In the genomic region with DNA sequence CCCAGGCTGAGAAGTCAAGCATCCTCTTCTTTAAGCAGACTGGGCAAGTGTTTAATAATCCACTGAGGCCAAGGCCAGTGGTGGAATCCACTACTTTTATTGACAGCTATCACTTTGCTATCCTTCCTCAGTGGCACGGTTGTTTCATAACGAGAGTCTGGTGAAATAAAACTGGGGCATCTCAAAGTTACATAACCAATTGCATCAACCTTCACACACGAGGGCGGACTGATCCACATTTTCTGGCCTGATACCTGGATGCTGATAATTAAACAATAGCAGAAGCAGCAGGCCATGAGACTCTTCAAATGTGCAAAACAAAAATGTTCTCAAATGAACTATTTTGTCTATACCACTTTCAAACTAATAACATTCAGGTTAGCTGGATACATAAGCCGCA, we compare ENCODE assay signal across 27 mouse cellular contexts. TPM values are rescaled to one million over a fixed set of nuclear protein-coding genes. Genes with fewer than 3 reads are reported as not detected.
DNase-seq lines count a peak whose midpoint lies in the region; ATAC-seq and TF ChIP-seq lines count a peak whose summit lies in the region.
"Had no signal": no experiment of that assay in that cellular context is flagged by ENCODE, and none has a peak within 500 bp of the region (broad histone marks: within the 10 kb centered on the region; RNA-seq: fewer than 3 reads in every experiment).

No protein-coding gene starts in this region.

- intact Hi-C loops in heart, postnatal 10 days (cut with DNase I): no loop called here
- intact Hi-C loops in gastrocnemius, adult 2 months (cut with DNase I): no loop called here

- H3K27ac ChIP-seq in gastrocnemius, adult 2 months: no peak overlapping the region
- H3K27ac ChIP-seq: forebrain, embryonic 10.5 days; forebrain, embryonic 13.5 days; heart, adult 2 months; heart, embryonic 15.5 days; hindbrain, embryonic 14.5 days; hindbrain, postnatal 0 days had no signal

- peak; percentile 60 for DNase-seq in heart, adult 11 months
- no peak for DNase-seq in heart, postnatal 10 days
- DNase-seq in layer of hippocampus, adult 9-11 months: peak; percentile 27
- DNase-seq in layer of hippocampus, postnatal 36 days: no peak
- peak; percentile 5 for DNase-seq in 416B (ENCODE audit: low read depth)
- no peak for DNase-seq in gastrocnemius, adult 2 months
- DNase-seq: adrenal gland, adult 2 months; adrenal gland, postnatal 14 days; cerebellum, adult 11-12 months; cerebellum, adult 8-10 months; cerebellum, postnatal 25 days; gastrocnemius, postnatal 14 days; heart, adult 2 months; heart, postnatal 14 days; heart, postnatal 4 days had no signal

- peak; percentile 32; the same call in 1 of the 2 replicates for ATAC-seq in granulocyte monocyte progenitor cell, adult 5-6 weeks (replicated peaks; ENCODE audit: poor library complexity, severe bottlenecking)
- ATAC-seq: CD4-positive, CD25-positive, alpha-beta regulatory T cell, adult 4 months; forebrain, embryonic 13.5 days; forebrain, embryonic 16.5 days; hindbrain, postnatal 0 days; inflammation-experienced regulatory T-cells, adult 6 months; intestine, embryonic 16.5 days had no signal

- H3K4me3 ChIP-seq in gastrocnemius, adult 2 months: no peak overlapping the region
- H3K4me3 ChIP-seq: forebrain, embryonic 10.5 days; forebrain, embryonic 13.5 days; heart, adult 2 months; heart, embryonic 12.5 days; heart, embryonic 15.5 days had no signal

- TF ChIP-seq CTCF in gastrocnemius, adult 2 months (IDR thresholded peaks at IDR 0.05): no peak

RNA-seq across cellular contexts. Expression of gene Vcam1, which starts 29.9 kb away (rescaled TPM):
- 10 to 100 TPM; 16.5 to 17.6 TPM for total RNA-seq in heart, postnatal 10 days (2021)
- total RNA-seq in layer of hippocampus, postnatal 36 days (2021): 10 to 100 TPM; 20.7 to 24.3 TPM
- total RNA-seq in granulocyte monocyte progenitor cell, adult 5-6 weeks (2014; fragmentation: Nextera tagmentation): 6.3 and 6.9 TPM in 2 replicates
- 12.9 TPM in 2 replicates for total RNA-seq in granulocyte monocyte progenitor cell, adult 5-6 weeks (2017)
- total RNA-seq in gastrocnemius, adult 2 months (2021): 1 to 10 TPM; 2.2 to 2.8 TPM
- total RNA-seq: MEL had no signal

Comparison
In these comparisons a context has a peak if more than half of its experiments do, and no peak if none do; other contexts are left out.
1. DNase-seq: peak in heart, adult 11 months (single experiment), layer of hippocampus, adult 9-11 months (single experiment) and 416B (single experiment); none in heart, postnatal 10 days (0 of 2), layer of hippocampus, postnatal 36 days (0 of 2) and gastrocnemius, adult 2 months (single experiment).